Mouse (Mus musculus) embryo, embryonic 10.5 days (tissue): ENCODE results near the gene Tekt1.

ENCODE experiments used
- DNase-seq: peaks from one replicate; pipeline ENCODE4 v3.0.0-alpha.2; 2015; ENCODE audit warnings: low spot score

Tekt1 gene

GRCm38 (mm10) chr11:72362347-72362741, at the start of gene Tekt1:
Gene Tekt1, minus strand, starts transcription at chr11:72362442.
- DNase-seq: no peak

- no peak for DNase-seq
Measured at GRCm38 (mm10) chr11:72411945-72412344, 49.7 kb upstream of the Tekt1 start.

- DNase-seq: peak; percentile 93
Measured at GRCm38 (mm10) chr11:72411093-72411921, 49.1 kb upstream of the Tekt1 start, which contains the start of gene Smtnl2. Gene Smtnl2, minus strand, starts transcription at chr11:72411713.

- peak; percentile 50 for DNase-seq
Measured at GRCm38 (mm10) chr11:72410521-72411092, 48.4 kb upstream of the Tekt1 start.

- DNase-seq: no peak
Measured at GRCm38 (mm10) chr11:72409649-72410385, 47.6 kb upstream of the Tekt1 start.

DNA sequence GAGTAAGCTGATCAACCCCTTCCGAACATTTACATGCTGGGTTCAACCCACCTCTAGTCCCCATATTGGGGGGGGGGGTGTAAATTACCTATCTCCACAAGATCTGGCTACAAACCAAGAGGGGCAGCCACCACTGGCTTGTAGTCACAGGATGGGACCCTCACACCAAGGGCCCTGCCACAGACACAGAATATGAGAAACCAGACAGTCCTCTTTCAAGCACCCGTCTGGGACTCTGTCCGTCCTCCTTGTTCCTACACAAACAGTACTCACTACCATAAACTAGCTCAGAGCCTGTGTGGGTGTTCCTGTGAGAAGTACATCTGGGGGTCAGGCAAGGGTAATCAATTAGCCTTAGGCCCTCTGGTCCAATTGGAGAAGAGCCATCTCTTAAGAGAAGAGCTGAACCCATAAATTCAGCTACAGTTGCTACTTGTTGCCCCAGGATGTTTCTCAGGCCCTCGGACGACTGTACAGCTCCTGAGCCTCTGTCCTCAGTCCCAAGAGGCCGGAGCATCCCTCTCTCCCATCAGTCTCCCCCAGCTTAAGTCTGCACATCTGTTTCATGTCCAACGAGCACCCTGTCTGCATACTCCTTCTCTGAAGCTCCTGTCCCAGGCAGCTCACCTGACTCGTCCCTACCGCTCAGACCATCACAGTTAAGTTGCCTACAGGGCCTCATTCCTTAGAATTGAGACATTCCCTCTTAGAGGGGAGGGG, 46.4 kb upstream of the Tekt1 start:
- no peak for DNase-seq

GRCm38 (mm10) chr11:72407574-72407973, 45.3 kb upstream of the Tekt1 start:
- DNase-seq: peak; percentile 36

- DNase-seq: no peak
Measured at GRCm38 (mm10) chr11:72407081-72407480, 44.8 kb upstream of the Tekt1 start.

DNA sequence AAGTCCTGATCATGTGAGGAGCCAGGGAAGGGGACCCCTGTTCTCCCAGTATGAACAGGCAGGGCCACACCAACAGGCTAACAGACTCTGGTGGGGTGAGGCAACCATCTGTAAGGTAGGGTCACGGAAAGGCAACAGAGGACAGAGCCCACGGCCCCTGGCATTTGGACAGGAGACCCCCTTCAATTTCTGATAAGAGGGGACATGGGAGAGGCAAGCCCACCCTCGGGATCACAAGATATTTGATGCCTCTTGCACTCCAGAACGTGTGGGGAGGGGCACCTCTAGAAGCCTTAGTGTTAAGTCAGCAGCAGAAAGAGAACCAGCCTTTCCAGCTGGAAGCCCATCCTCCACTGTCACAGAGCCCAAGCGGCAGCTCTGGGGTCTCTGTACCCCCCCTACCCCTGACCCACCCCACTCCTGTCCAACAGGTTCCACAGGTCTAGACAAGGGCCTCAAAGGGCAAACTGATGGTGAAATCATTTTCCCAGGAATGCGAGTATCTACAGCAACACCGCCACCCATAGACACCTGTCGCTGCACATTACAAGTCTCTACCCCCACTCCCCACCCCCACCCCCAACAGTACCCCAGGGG, 43.9 kb upstream of the Tekt1 start:
- no peak for DNase-seq

GRCm38 (mm10) chr11:72405532-72405931, 43.3 kb upstream of the Tekt1 start:
- no peak for DNase-seq

- DNase-seq: no peak
Measured at GRCm38 (mm10) chr11:72402969-72403368, 40.7 kb upstream of the Tekt1 start.

GRCm38 (mm10) chr11:72402017-72402416, 39.8 kb upstream of the Tekt1 start:
- no peak for DNase-seq

- DNase-seq: no peak
Measured at GRCm38 (mm10) chr11:72401068-72401467, 38.8 kb upstream of the Tekt1 start.

DNA sequence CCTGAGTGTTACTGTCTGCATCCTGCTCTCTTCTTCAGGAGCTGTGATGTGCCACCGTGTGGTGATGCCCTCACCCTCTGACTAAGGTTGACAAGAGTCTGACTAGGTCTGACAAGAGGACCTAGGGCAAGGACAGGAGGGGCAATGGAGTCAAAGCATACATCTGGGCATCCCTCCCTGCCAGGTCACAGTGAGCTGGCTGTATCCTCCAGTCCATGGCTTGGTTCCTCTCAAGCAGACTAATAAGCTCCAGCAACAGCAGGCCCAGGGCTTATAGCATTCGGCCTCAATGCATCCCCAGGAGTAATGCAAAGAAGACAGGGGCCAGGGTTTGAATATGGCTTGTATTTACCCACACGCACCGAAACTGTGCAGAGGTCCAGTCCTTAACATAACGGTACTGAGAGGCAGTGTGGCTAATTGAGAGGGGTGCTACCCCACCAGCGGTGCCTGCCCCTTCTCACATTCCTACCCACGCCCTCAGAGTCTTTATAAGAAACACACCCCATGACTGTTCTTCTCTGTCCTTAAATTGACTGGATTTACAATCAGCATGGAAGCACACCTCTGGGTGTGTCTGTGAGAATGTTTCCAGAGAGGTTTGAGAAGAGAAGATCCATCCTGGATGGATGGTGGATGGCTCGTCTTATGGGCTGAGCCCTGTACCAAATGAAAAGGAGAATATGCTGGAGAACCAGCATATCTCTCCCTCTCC, 35.7 kb upstream of the Tekt1 start:
- DNase-seq: no peak

GRCm38 (mm10) chr11:72397072-72397471, 34.8 kb upstream of the Tekt1 start:
- DNase-seq: no peak

GRCm38 (mm10) chr11:72396621-72397020, 34.4 kb upstream of the Tekt1 start:
- no peak for DNase-seq

- DNase-seq: no peak
Measured at GRCm38 (mm10) chr11:72395652-72396051, 33.4 kb upstream of the Tekt1 start.

GRCm38 (mm10) chr11:72394694-72395093, 32.5 kb upstream of the Tekt1 start:
- no peak for DNase-seq

DNA sequence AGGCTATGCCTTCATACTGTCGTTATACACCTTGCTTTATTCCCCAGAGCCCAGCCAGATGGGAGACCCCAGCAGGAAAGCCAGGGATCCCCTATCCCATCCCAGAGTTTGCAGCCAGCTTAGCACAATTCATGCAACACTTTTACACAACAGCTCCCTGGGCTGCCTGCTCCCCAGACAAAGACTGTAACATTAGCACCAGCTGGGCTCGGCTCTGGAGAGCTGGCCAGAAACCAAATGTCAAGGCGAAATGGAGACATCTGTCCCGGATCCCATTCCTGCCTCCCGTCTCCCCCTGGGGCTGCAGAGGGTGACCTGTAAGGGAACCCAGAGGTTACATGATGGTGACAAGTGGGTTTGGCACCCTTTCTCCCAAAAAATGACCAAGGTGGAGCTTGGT, 31.4 kb upstream of the Tekt1 start:
- DNase-seq: no peak

GRCm38 (mm10) chr11:72393243-72393642, 31.0 kb upstream of the Tekt1 start:
- DNase-seq: no peak

DNA sequence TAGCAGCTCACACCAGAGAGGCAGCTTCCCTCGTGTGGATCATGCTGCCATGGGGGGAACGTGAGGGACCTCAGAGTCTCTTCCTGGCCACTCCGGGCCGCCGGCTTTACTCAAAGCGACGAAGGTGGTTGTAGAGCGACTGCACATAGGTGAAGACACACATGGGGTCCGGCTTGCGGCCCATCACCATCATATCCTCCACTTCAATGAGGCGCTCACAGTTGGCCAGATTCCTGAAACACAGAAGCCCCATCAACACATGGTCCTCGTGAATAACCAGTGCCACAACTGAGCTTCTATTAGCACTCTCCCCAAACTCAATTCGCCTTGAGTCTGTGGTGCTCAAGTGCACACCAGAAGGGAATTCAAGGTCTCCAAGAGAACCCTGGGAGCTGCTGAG, 28.9 kb upstream of the Tekt1 start:
- DNase-seq: no peak
